Mouse (Mus musculus): ENCODE measurements at regions not wholly inside any gene's neighbourhood (a gene's known extent, or its start where the extent isn't known, plus 50 kb on each side); places are given as distances from the start of the nearest gene placed in this dataset.

- 83% methylated on average over 5 of the region's 5 CpGs for WGBS
Observed at GRCm38 (mm10) chr2:75600511-75600910, 58.5 kb upstream of the Hnrnpa3 start.

DNA sequence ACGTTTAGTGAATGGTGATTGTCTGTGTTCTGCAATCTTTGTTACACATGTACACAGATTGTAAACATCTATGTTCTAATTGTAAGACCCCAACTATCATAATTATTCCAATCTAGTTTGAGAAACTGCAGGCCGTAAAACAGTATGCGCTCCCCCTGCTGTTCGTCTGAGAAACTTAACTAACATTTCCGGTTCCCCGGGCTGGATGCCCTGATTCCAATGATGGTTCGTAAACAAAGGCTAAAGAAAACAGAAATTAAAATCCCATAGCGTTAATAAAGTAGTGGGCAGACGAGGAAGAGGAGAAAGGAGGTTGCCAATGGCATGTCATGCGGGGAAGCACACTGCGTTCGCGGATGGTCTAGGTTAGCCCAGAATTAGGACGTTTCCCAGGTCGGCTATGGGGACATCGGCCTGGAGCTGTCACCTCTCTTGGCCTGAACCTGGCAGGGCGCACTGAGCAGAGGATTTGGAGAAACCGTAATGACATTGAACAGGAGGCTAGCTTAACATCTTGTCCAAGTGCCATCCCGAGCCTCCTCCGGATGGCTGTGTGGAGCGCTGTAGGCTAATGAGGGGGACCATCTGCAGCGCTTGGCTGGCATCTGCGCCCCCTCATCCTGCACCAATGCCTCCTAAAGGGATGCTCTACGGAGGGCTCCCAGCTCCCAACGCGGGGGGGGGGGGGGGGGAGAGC, 55.7 kb upstream of the Hnrnpa3 start:
- Histone ChIP-seq H3K9me3 (no peaks in the 10 kb centered on the region), H3K4me1 (replicated peaks) (peaks cover 7% of the 10 kb centered on the region; the same call in 1 of the 2 replicates), H3K27ac (peak overlapping the region; percentile 62), H3K36me3 (no peaks in the 10 kb centered on the region), H3K27me3 (ENCODE audit: insufficient read depth, poor library complexity, severe bottlenecking) (peaks cover 24% of the 10 kb centered on the region), H3K4me3 (peak overlapping the region; percentile 54)
- whole genome bisulfite sequencing = 10% methylated on average over 25 of the region's 26 CpGs
- DNase-seq (ENCODE audit: low spot score) = peak; percentile 40

More at GRCm38 (mm10) chr2:75600511-75600910, 58.5 kb upstream of the Hnrnpa3 start:
- Histone ChIP-seq H3K27me3 (ENCODE audit: insufficient read depth, poor library complexity, severe bottlenecking) (0 out of 2 replicates have a peak, but pooled peaks cover 6% of the 10 kb centered on the region), H3K9me3 (no peaks in the 10 kb centered on the region), H3K27ac (no peak overlapping the region), H3K4me3 (no peak overlapping the region), H3K4me1 (replicated peaks) (peaks cover 6% of the 10 kb centered on the region; the same call in 1 of the 2 replicates), H3K36me3 (no peaks in the 10 kb centered on the region)
- DNase-seq (ENCODE audit: low spot score) = no peak

DNA sequence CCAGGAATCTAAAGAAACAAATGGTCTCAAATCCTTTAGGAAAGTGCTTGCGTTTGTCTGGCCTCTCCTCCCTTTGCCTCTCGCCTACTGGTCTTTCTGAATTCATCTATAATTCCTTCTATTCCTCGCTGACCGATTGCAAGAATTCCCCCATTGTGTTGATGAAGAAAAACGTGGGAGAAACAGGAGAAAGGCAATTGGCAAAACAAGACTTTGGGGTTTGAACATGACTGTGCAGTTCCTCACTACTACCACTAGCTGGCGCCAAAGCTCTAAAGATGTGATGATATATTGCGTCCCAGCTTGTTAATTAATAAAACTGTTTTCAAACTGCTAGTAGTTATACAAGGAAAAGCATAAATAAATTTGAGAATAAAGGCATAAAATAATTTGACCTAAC, 53.4 kb upstream of the Hnrnpa3 start:
- Histone ChIP-seq H3K9me3 (no peaks in the 10 kb centered on the region), H3K27ac (no peak overlapping the region), H3K4me3 (no peak overlapping the region), H3K36me3 (no peaks in the 10 kb centered on the region), H3K4me1 (replicated peaks) (peaks cover 24% of the 10 kb centered on the region), H3K27me3 (ENCODE audit: insufficient read depth, poor library complexity, severe bottlenecking) (peaks cover 47% of the 10 kb centered on the region)
- peak; percentile 46 for DNase-seq (ENCODE audit: low spot score)
- WGBS = 2% methylated on average over 7 of the region's 7 CpGs

- 69% methylated on average over 11 of the region's 11 CpGs for WGBS
- no peak overlapping the region for H3K27ac ChIP-seq
- no peaks in the 10 kb centered on the region for H3K9me3 ChIP-seq
- H3K4me1 ChIP-seq (replicated peaks) = peaks cover 26% of the 10 kb centered on the region
- no peaks in the 10 kb centered on the region for H3K36me3 ChIP-seq
- H3K4me3 ChIP-seq = no peak overlapping the region
- DNase-seq (ENCODE audit: low spot score) = no peak
- peaks cover 58% of the 10 kb centered on the region for H3K27me3 ChIP-seq (ENCODE audit: insufficient read depth, poor library complexity, severe bottlenecking)
Observed at GRCm38 (mm10) chr2:75607010-75607915, 51.8 kb upstream of the Hnrnpa3 start.

- Histone ChIP-seq H3K36me3 (no peaks in the 10 kb centered on the region), H3K4me3 (no peak overlapping the region), H3K27me3 (ENCODE audit: insufficient read depth, poor library complexity, severe bottlenecking) (peaks cover 58% of the 10 kb centered on the region), H3K9me3 (no peaks in the 10 kb centered on the region), H3K4me1 (replicated peaks) (peaks cover 33% of the 10 kb centered on the region), H3K27ac (no peak overlapping the region)
- WGBS = 75% methylated on average over 10 of the region's 10 CpGs
- DNase-seq (ENCODE audit: low spot score) = no peak
Observed at GRCm38 (mm10) chr2:75607958-75608357, 51.1 kb upstream of the Hnrnpa3 start.

DNA sequence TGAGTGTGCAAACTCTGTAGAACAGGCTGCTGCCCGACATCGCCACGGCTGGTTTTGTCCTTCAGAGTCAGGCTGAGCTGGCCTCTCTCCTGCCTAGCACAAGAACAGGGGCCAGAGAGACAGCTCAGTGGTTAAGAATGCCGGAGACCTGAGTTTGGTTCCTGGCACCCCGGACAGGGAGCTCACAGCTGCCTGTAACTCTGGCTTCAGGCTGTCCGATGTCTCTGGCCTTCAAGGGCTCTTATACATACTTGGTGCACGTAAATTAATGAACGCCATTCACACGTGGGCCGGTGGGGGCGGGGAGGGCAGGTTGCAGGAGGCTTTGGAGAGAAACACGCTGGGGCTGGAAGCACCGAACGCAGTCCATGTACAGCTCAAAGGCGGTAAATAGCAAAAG, 50.6 kb upstream of the Hnrnpa3 start:
- Histone ChIP-seq H3K4me3 (no peak overlapping the region), H3K36me3 (no peaks in the 10 kb centered on the region), H3K4me1 (replicated peaks) (peaks cover 35% of the 10 kb centered on the region), H3K27ac (no peak overlapping the region), H3K9me3 (no peaks in the 10 kb centered on the region), H3K27me3 (ENCODE audit: insufficient read depth, poor library complexity, severe bottlenecking) (peaks cover 58% of the 10 kb centered on the region)
- DNase-seq (ENCODE audit: low spot score) = peak; percentile 23
- 46% methylated on average over 15 of the region's 15 CpGs for WGBS

DNA sequence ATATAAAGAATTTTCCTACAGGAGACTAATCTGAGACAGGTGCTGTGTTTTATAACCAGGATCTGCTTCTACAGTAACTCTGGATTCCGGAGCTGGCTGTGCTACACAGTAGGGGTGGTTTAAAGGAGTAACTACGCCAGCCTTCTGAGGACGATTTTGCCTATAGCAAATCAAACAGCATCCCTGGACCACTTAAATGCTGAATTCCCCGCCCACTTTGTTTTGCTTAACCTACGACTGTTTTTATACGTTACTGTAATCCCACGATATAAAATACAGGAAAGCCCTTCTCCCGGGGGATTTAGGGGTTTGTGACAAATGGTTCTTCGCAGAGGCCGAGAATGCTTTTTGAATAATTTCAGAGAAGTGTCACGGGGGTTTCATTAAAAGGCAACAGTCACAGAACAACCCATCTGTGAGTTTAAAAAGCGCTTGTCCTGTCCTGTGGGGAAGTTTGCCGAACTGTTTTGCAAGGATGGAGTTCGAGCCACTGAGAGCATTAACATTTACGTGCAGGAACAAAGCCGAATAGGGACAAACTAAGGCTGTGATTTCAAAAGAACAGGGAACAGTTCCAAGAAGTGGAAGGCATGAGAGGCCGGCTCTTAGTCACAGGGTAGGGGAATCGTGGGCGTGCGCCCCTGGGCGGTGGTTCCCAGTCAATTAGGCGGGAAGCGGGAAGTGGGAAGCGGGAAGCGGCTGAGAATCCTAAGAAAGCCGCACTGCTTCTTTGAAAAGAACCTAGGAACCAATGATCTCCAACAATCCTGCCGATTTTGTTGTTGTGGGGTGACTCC, 49.7 kb upstream of the Hnrnpa3 start:
- Histone ChIP-seq H3K4me3 (peak overlapping the region; percentile 37), H3K4me1 (replicated peaks) (peaks cover 32% of the 10 kb centered on the region), H3K27me3 (ENCODE audit: insufficient read depth, poor library complexity, severe bottlenecking) (peaks cover 58% of the 10 kb centered on the region), H3K27ac (peak overlapping the region; percentile 64; the same call in 1 of the 2 replicates), H3K36me3 (no peaks in the 10 kb centered on the region), H3K9me3 (no peaks in the 10 kb centered on the region)
- peak; percentile 37 for DNase-seq (ENCODE audit: low spot score)
- 14% methylated on average over 27 of the region's 27 CpGs for WGBS

Measured in hindbrain, embryonic 10.5 days (tissue).